Mouse (Mus musculus) CD4-positive, CD25-positive, alpha-beta regulatory T cell, adult 4 months (primary cell): ENCODE measurements around the gene Abraxas2. TPM values are rescaled to one million over a fixed set of nuclear protein-coding genes. Genes with fewer than 3 reads are reported as not detected.
A peak's percentile ranks its signal among the peaks of the same experiment; 100 is the strongest.

ENCODE experiments used
- ATAC-seq: one replicate; pipeline ENCODE4 v1.8.0; 2017
- polyA plus RNA-seq, 2 experiments: library from polyadenylated mRNA; unstranded; fragments of 100-300 nt; shearing (Covaris generic); gene quantifications; one replicate each; pipeline ENCODE4 v1.2.1; 2017

The Abraxas2 gene
- polyA plus RNA-seq, 2 experiments from 2014 or later = 35.2 to 37.9 TPM

DNA sequence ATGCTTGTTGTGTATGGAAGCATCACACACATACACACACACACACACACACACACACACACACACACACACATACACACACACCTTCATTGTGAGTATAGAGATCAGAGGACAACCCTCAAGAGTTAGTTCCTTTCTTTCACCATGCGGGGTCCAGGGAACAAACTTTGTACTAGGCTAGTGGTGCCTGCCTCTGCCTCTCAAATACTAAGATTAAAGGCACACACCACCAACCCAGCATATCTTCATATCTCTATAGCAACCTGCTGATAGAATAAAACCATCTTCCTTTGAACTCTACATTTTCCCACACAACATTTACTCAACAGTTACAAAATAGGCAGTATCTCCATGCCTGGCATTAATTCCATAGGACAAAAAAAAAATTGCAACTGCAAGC lies 2.9 kb upstream of the Abraxas2 start:
- no peak for ATAC-seq

GRCm38 (mm10) chr7:132858043-132858608 lies 899 bp upstream of the Abraxas2 start:
- ATAC-seq = no peak

DNA sequence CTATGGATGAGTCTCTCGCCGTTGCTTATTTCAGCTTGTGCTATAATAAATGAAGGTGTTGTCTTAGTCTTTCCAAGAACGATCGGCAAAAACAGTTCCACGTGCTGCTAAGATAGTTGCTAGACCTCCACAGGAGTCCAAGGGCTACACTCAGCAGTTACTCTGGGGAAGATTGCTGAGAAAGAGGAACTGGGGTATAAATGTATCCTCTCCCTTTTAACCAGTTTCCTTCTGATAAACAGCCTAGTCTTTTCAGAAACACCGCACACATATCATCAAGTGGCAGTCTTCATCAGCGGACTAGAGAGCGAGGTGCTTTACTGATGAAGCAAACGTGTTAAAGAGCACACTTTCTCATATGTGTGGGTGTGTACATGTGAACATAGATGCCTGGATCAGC lies 7.3 kb downstream of the Abraxas2 start:
- ATAC-seq = no peak

- no peak for ATAC-seq
Measured at GRCm38 (mm10) chr7:132873043-132873442, 14.0 kb downstream of the Abraxas2 start.

GRCm38 (mm10) chr7:132875391-132876086 lies 16.5 kb downstream of the Abraxas2 start:
- ATAC-seq = no peak

DNA sequence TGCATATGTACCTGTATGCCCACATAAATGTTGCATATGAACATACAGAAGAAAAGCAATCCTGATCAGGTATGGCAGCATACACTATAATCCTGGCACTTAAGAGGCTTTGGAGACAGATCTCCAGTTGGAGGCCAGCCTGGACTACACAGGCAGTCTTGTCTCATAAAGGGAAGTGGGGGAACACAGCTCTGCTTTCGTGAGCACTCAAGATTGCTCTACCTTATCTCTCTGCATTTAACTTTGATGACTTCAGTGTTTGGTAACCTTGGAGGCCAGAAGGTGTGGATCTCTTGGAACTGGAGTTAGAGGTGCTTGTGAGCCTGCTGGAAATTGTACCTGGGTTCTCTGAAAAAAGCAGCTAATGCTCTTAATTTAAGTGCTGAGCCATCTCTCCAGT lies 21.3 kb downstream of the Abraxas2 start:
- ATAC-seq = no peak

DNA sequence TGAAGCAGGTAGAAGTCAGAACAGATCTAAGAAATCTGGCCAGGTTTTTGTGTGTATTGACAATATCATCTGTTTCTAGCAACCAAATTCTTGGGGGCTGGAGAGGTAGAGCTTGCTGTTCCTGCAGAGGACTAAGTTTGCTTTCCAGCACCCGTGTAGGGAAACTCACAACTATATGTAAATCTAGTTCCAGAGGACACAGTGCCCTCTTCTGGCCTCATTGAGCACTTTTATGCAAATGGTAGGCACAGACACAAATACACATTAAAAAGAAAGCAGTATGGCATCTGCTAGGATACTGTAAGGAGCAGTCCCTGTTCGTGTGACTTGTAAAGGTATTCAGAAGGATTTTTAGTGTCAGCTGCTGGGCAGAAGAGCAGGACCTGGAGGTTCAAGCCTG lies 23.3 kb downstream of the Abraxas2 start:
- ATAC-seq = peak; percentile 47

DNA sequence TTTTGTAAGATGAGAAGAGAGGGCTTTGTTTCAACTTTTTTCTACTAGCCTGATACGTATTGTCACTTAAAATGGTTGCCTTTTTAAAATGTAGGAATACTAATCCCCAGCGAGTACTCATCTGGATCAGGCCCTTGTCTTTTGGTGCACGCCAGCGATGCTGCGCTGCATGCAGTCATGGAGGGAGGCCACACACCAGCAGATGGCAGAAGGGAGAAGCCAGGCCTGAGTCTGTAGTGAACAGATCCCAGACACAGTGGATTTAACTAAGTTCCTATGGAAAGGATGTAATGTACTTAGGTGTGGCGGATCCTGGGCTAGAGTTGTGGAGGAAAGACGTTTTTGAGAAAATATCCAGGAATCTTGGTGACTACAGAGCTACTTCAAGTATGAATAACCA lies 25.0 kb downstream of the Abraxas2 start:
- no peak for ATAC-seq

DNA sequence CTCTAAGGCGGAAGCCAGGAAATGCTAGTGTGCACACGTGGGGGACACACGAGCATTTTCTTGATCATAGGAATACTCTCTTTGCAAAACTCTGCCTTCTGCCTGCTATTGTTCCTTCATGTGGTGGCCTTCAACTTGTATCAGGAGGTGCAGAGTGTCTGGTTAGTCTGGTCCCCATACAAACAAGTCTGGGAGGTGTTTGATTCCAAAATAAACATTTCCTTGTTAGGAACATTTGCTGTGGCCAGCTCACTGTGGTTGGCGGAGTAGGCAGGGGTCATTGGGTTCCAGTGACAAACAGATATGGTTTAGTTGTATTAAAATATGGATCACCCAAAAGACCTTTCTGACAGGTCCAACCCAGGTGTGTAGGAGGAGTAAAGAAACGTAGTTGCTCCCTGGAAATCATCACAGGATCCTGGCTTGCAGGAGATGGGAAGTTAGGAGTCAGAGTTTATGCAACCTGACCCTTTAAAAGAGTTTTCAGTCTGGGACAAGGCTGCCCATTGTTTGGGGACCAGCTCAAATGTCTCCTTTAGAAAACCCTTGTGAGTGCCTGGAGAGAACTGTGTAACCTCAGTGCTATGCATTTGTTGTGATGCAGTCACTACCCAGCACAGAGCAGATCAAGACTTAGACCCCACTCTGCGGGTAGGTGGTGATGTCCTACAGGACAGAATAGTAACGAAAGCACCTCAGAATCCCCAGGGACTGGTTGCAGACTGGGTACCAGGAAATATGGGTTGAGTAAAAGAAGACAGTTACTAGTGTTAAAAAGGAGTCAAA lies 28.2 kb downstream of the Abraxas2 start:
- no peak for ATAC-seq

DNA sequence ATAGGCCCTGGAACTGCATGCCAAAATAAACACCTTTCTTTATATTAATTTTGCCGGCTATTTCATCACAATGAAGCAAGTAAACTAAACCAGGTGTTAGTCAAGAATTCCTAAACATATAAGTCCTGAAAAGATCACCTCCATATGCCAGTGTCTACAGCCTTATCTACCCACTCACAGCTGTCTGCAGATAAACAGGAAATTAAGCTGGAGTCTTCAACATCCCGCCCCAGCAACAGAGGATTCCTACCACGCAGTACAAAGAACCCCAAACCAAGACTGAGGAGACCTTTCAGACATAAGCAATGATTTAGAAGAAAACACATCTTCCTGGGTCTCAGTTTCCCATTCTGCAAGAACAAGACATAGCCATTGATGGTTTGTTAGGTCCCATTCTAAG lies 29.0 kb downstream of the Abraxas2 start:
- no peak for ATAC-seq

DNA sequence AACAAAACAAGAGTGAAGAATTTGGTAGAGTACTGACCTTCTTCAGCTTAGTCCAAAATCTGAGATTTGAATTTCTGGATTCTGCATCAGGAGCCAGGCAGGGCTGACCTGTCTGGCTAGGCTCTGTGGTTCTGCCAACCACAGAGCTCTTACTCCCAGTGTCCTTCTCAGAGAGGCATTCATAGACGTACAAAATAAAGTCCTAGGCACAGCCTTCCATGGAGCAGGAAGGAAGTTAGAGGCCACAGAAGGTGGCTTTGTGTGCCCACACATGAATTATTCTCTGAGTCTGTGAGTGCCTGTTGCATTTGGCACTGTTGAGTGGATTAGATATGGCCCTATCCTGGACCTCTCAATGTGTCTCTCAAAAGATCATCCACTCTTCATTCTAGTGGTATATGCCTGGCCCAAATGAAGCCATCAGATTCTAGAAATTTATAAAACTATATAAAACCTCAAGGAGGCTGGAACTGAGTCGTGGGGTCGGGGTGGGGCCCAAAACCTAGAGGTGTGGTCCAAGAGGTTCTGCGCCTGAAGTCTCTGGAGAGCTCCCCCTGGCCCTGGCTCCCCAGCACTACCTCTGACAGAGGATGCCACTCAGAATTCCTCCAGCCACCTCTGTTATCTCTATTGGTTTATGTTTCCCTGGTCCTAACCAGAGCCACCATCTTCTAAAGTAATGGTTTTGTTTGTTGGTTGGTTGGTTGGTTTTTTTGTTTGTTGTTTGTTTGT lies 29.7 kb downstream of the Abraxas2 start:
- ATAC-seq = no peak

DNA sequence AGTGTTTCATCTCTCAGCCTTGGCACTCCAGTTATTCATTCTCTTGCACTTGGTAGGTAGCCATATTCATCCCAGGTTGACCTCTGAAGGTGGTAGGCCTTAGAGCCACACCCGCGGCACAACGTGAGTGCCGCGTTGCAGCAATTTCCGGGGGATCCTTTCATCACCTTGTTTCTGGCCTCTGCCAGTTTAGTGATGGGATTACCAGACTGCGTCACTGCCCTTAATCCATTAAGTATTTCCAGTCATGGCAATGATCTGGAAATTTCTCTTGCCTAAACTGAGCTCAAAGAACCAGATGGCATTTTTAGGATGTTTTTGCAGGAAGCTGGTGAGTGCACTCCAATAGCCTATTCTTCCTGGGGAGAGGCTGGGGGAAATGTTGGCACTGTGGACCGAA lies 30.7 kb downstream of the Abraxas2 start:
- no peak for ATAC-seq

DNA sequence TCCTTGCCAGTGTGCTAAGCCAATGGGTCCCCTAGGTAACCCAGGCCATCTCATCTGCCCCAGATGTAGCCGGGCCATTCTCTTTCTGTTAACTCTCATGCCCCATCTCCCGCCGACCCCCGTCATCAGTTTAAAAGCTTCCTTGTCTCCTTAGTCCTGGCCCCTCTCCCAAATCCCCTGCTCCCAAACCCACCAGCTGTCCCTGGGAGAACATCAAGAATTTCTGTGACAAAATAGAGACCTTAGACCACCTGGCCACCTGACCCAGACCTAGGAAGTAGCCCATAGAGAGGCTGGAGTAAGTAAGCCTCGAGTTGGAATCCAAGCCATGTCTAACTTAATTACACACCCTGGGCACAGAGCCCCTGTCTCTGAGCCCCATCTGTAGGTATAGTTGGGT lies 31.2 kb downstream of the Abraxas2 start:
- no peak for ATAC-seq

DNA sequence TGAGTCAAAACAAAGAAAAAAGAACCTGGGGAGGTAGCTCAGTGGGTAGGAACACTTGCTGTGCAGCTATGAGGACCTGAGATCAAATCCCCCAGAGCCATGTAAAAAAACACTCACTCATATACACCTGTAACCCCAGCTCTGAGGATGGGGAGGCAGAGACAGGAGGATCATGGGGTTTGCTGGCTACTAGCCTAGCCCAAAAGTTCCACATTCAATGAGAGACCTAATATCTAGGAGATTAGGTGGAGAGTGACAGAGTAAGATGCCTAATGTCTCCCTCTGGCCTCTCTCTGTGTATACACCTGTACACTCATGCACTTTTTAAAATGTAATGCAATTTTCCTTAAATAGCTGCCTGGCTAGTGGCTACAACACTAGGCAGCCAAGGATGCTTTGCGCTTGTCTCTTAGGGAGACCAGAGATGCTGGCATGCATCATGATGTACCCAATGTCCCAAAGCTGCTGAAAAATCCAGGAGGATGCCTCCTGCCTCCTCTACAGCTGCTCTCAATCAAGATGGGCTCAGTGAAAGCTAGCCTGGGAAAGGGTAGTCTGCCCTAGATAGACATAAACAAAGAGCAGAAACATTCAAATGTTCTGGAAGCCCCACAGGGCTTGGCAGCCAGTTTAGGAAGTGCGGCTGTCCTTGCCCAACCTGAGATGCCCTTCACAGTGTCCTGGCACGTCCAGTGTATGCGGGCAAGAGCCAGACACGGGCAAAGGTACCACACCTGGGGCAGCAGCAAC lies 32.7 kb downstream of the Abraxas2 start:
- ATAC-seq = no peak

DNA sequence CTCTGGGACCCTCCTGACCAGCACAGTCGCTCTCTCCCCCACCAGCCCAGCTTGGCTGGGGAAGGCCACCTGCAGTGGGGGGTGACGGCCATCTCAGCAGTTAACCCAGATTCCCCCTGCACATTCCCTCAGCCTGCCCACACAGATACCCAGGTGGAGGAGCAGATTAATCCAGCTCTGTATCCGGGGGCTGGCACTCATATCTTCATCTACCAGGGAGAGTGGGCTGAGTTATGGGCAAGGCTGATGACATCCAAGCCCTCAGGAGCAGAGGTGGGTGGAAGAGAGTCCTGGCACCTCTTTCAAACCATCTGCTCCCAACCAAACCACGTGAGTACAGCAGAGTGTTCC lies 33.3 kb downstream of the Abraxas2 start:
- ATAC-seq = no peak

DNA sequence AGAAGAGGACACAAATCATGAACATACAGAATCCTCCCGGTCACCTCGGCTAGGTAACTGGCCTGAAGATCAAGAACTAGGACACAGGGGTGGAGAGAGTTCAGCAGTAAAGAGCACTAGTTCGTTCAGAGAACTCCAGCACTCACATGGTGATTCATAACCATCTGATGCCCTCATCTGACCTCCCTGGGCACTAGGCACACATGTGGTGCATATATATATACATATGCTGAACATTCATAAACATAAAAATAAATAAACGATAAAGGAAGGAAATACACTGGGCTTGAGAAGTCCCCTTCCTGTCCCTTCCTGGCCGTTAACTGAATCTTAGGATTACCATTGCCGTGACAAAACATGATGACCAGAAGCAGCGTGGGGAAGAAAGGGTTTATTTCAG lies 33.8 kb downstream of the Abraxas2 start:
- no peak for ATAC-seq

DNA sequence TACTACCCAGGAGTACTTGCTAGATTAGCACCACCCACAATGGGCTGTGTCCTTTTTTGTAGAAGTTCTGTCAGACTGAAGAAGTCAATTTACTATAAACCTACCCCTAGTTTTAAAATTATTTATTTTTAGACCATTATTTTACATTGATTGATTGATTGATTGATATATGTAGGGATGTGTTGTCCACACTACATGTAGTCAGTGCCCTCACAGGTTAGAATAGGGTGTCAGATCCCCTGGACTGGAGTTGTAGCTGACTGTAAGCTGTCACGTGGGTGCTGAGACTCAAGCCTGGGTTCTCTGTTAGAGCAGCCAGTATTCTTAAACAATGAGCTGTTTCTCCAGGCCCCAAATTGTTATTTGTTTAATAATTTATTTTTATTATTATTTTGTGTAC lies 34.3 kb downstream of the Abraxas2 start:
- no peak for ATAC-seq

DNA sequence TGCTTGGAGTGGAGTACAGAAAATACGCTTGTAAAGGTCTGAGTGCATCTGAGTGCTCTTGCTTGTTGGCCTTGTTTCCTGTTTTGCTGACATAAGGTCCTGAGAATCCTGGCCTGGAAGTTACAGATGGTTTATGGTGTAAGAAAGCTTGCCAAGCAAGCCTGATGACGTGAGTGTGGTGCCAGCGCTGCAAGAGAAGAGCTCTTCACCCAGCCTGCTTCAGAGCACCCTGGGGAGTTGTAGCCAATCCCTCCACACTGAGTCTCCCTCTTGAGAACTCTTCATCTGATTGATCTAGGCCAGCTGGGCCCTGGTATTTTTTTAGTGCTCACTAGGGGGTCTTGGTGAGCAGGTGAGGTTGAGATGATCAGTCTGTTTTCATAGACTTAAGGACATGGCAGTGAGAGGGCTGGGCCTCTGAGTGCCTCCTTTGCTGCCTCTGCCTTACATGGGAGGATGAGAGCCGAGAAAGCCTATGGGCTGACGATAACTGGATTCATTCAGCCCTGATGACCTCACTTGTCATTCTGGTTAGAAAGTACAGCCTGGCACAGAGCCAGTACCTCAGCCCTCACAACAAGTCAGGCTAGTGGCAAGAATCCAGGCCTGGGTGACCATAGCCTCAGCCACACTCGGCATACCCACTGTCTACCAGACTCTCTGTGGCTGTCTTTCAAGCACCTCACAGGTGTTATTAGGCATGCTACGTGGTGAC lies 36.0 kb downstream of the Abraxas2 start:
- no peak for ATAC-seq

DNA sequence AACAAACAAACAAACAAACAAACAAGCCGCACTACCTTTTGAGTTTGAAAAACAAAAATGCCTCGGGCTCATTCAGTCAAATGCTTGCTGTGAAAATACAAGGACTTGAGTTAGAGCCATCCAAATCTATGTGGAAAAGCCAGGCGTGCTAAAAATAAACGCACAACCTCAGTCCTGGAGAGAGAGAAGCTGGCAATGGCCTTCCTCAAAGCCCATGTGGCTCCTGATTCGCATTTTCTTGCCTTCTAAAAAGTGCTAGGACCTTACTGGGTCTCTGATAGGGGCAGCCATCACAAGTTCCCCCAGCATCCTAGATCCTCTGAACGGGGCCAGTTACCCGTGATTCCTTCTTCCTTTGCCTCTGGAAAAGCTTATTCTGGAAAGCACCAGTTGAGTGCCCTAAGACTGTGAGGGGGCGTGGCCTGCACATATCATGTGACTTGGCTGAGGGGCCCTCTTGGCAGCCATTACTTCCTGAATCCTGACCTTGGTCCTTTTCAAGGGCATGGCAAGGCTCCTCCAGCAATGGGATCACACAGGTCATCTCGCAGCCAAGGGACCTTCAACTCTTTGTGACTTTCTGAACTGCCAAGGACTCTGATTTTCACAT lies 37.3 kb downstream of the Abraxas2 start:
- ATAC-seq = no peak

DNA sequence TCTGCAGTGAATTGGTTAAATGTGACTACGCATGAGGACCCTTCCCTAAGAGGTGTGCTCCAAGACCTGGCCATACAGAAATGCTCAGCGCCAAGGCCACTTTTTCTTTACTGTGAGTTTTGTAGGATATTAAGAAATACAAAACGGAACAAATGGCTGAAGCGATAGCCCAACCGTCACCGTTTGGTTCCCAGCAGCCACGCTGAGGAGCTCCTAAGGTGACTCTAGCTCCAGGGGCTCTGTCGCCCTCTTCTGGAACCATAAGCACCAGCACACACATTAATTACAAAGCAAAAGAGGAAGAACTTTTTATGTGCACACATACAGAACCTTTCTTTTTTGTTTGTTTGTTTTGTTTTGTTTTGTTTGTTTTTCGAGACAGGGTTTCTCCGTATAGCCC lies 38.2 kb downstream of the Abraxas2 start:
- no peak for ATAC-seq

- ATAC-seq = peak; percentile 54
Measured at GRCm38 (mm10) chr7:132898234-132898633, 39.2 kb downstream of the Abraxas2 start.
